In the genomic region with DNA sequence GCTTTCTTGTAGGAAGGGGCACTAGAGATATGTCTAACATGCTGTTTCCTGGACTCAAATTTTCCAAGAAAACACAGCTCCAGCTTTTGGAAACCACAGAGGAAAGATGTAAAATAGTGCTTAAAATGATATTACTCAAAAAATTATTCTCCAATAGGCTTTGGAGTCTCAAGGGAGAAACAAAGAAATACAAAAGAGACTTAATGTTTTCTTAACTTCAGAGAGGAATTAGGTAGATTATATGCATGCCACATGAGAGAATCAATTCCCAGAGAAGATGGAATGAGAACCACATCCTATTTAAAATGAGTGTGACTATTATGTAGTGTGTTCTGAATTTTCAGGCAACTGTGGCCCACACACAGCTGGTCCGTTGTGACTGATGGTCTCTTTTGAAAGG, we compare ENCODE assay signal across 24 mouse cellular contexts. TPM values are rescaled to one million over a fixed set of nuclear protein-coding genes. Genes with fewer than 3 reads are reported as not detected.
"Had no signal": no experiment of that assay in that cellular context is flagged by ENCODE, and none has a peak within 500 bp of the region (broad histone marks: within the 10 kb centered on the region; RNA-seq: fewer than 3 reads in every experiment).

A gene (plus strand): TSS at position 301 of the 400 bp plus-strand sequence.

- H3K4me1 ChIP-seq: neural tube, embryonic 13.5 days; neural tube, embryonic 15.5 days; stomach, embryonic 15.5 days had no signal

- H3K9me3 ChIP-seq: neural tube, embryonic 13.5 days; neural tube, embryonic 15.5 days; stomach, embryonic 15.5 days had no signal

- H3K27ac ChIP-seq: neural tube, embryonic 13.5 days; neural tube, embryonic 15.5 days; stomach, embryonic 15.5 days; stomach, postnatal 0 days had no signal

- H3K9ac ChIP-seq: neural tube, embryonic 13.5 days; neural tube, embryonic 15.5 days; stomach, embryonic 15.5 days had no signal

- H3K4me3 ChIP-seq: neural tube, embryonic 13.5 days; neural tube, embryonic 15.5 days; stomach, embryonic 15.5 days had no signal

- DNase-seq: retina, postnatal 1 day; right cerebral cortex, adult 18-20 months; right cerebral cortex, postnatal 14 days; right cerebral cortex, postnatal 25 days; right cerebral cortex, postnatal 4 days; spleen, adult 18-20 months; thymus, adult 18-20 months; thymus, adult 2 months; thymus, postnatal 14 days; thymus, postnatal 25 days; thymus, postnatal 36 days; thymus, postnatal 4 days had no signal

- H3K4me2 ChIP-seq: neural tube, embryonic 13.5 days; neural tube, embryonic 15.5 days; stomach, embryonic 15.5 days had no signal

- H3K36me3 ChIP-seq: neural tube, embryonic 13.5 days; neural tube, embryonic 15.5 days; stomach, embryonic 15.5 days had no signal

- H3K27me3 ChIP-seq: neural tube, embryonic 13.5 days; neural tube, embryonic 15.5 days; stomach, embryonic 15.5 days had no signal

RNA-seq across cellular contexts. Expression of the gene that starts here (rescaled TPM):
- polyA plus RNA-seq: neural tube, embryonic 13.5 days; neural tube, embryonic 14.5 days; neural tube, embryonic 15.5 days; small intestine, adult 2 months; spleen, adult 2 months; stomach, embryonic 14.5 days; stomach, embryonic 15.5 days; stomach, embryonic 16.5 days; stomach, postnatal 0 days; testis, adult 2 months; thymus, adult 2 months; thymus, postnatal 0 days; urinary bladder, adult 2 months had no signal
